17 mouse cellular contexts compared by ENCODE assay signal in genomic region chr9:60504378-60505285, GRCm38 (mm10). TPM values are rescaled to one million over a fixed set of nuclear protein-coding genes. Genes with fewer than 3 reads are reported as not detected.
DNase-seq lines count a peak whose midpoint lies in the region; ATAC-seq and TF ChIP-seq lines count a peak whose summit lies in the region.
"Had no signal": no experiment of that assay in that cellular context is flagged by ENCODE, and none has a peak within 500 bp of the region (broad histone marks: within the 10 kb centered on the region; RNA-seq: fewer than 3 reads in every experiment).

No protein-coding gene starts in this region.

- no peak overlapping the region for H3K9ac ChIP-seq in intestine, embryonic 15.5 days
- no peak overlapping the region for H3K9ac ChIP-seq in intestine, postnatal 0 days (ENCODE audit: low read depth, low read length)
- H3K9ac ChIP-seq: limb, embryonic 12.5 days; liver, embryonic 14.5 days; neural tube, embryonic 12.5 days had no signal

- peak; percentile 41 for DNase-seq in 416B (ENCODE audit: low read depth)
- peak; percentile 68 for DNase-seq in adrenal gland, postnatal 14 days
- peak; percentile 54 for DNase-seq in heart, postnatal 4 days
- no peak for DNase-seq in embryo, embryonic 11 days
- DNase-seq in midbrain, embryonic 10.5 days (ENCODE audit: low spot score) = no peak
- DNase-seq: cerebellum, adult 9-10 months; gastrocnemius, postnatal 14 days; kidney, postnatal 10 days; right cerebral cortex, postnatal 25 days had no signal

- TF ChIP-seq CTCF in intestine, postnatal 0 days (IDR thresholded peaks at IDR 0.05; ENCODE audit: low read depth) = no peak

- no peaks in the 10 kb centered on the region for H3K9me3 ChIP-seq in intestine, embryonic 15.5 days
- no peaks in the 10 kb centered on the region for H3K9me3 ChIP-seq in intestine, postnatal 0 days (ENCODE audit: control insufficient read depth)
- no peaks in the 10 kb centered on the region for H3K9me3 ChIP-seq in midbrain, embryonic 10.5 days (replicated peaks)
- H3K9me3 ChIP-seq: limb, embryonic 12.5 days; neural tube, embryonic 12.5 days had no signal

- no peaks in the 10 kb centered on the region for H3K27me3 ChIP-seq in intestine, embryonic 15.5 days (replicated peaks)
- no peaks in the 10 kb centered on the region for H3K27me3 ChIP-seq in intestine, postnatal 0 days (replicated peaks; ENCODE audit: control insufficient read depth, insufficient read depth, low read length)
- peaks cover 52% of the 10 kb centered on the region for H3K27me3 ChIP-seq in midbrain, embryonic 10.5 days (ENCODE audit: low read depth, poor library complexity, severe bottlenecking)
- H3K27me3 ChIP-seq: neural tube, embryonic 12.5 days; Patski had no signal

- WGBS in intestine, embryonic 15.5 days = 53% methylated on average over 14 of the region's 14 CpGs
- WGBS in intestine, postnatal 0 days = 42% methylated on average over 14 of the region's 14 CpGs
- 78% methylated on average over 14 of the region's 14 CpGs for WGBS in midbrain, embryonic 10.5 days

- H3K4me2 ChIP-seq in intestine, embryonic 15.5 days (replicated peaks) = no peak overlapping the region
- no peak overlapping the region for H3K4me2 ChIP-seq in intestine, postnatal 0 days (replicated peaks; ENCODE audit: low read depth)
- H3K4me2 ChIP-seq: limb, embryonic 12.5 days; neural tube, embryonic 12.5 days had no signal

- no peak overlapping the region for H3K4me3 ChIP-seq in intestine, embryonic 15.5 days (replicated peaks)
- no peak overlapping the region for H3K4me3 ChIP-seq in intestine, postnatal 0 days (ENCODE audit: low read depth, low read length)
- no peak overlapping the region for H3K4me3 ChIP-seq in midbrain, embryonic 10.5 days
- H3K4me3 ChIP-seq: left cerebral cortex, adult 2 months; limb, embryonic 12.5 days; neural tube, embryonic 12.5 days had no signal

- H3K27ac ChIP-seq in intestine, embryonic 15.5 days = 0 out of 2 replicates have a peak overlapping the region, but pooled peaks have one; percentile 13
- H3K27ac ChIP-seq in intestine, postnatal 0 days (ENCODE audit: low read depth, low read length) = no peak overlapping the region
- no peak overlapping the region; the same call in 1 of the 2 replicates for H3K27ac ChIP-seq in midbrain, embryonic 10.5 days (replicated peaks)
- H3K27ac ChIP-seq: left cerebral cortex, adult 2 months; limb, embryonic 12.5 days; liver, embryonic 14.5 days; macrophage; neural tube, embryonic 12.5 days had no signal

- ATAC-seq in intestine, embryonic 15.5 days = no peak
- no peak for ATAC-seq in intestine, postnatal 0 days
- ATAC-seq: Patski had no signal

- H3K4me1 ChIP-seq in intestine, embryonic 15.5 days (replicated peaks) = peaks cover 18% of the 10 kb centered on the region
- peaks cover 11% of the 10 kb centered on the region for H3K4me1 ChIP-seq in intestine, postnatal 0 days (replicated peaks; ENCODE audit: control insufficient read depth, insufficient read depth, low read length)
- peaks cover 48% of the 10 kb centered on the region for H3K4me1 ChIP-seq in midbrain, embryonic 10.5 days

- no peaks in the 10 kb centered on the region for H3K36me3 ChIP-seq in intestine, embryonic 15.5 days
- no peaks in the 10 kb centered on the region for H3K36me3 ChIP-seq in intestine, postnatal 0 days (ENCODE audit: control insufficient read depth, insufficient read depth)
- H3K36me3 ChIP-seq in midbrain, embryonic 10.5 days = no peaks in the 10 kb centered on the region
- H3K36me3 ChIP-seq: limb, embryonic 12.5 days; neural tube, embryonic 12.5 days had no signal

RNA-seq across cellular contexts. Expression of gene Thsd4, which starts 17.2 kb away (rescaled TPM):
- 23.2 and 25.8 TPM in 2 replicates for polyA plus RNA-seq in intestine, embryonic 15.5 days (2015; fragmentation: Nextera tagmentation; extraction: Ambion mirVana)
- polyA plus RNA-seq in intestine, postnatal 0 days (2015; fragmentation: Nextera tagmentation; extraction: Ambion mirVana) = 11.4 and 13.6 TPM in 2 replicates
- total RNA-seq in adrenal gland, postnatal 14 days (2021) = 7.7 and 11.2 TPM in 2 replicates
- 10 to 100 TPM; 21.7 to 24.1 TPM for total RNA-seq in heart, postnatal 4 days (2021)
- polyA plus RNA-seq in midbrain, embryonic 10.5 days (2016; fragmentation: Nextera tagmentation; extraction: Ambion mirVana) = 4.1 and 9.6 TPM in 2 replicates
- polyA plus RNA-seq: macrophage had no signal

Comparison
In these comparisons a context has a peak if more than half of its experiments do, and no peak if none do; other contexts are left out.
1. DNase-seq: peak in 416B (single experiment), adrenal gland, postnatal 14 days (single experiment) and heart, postnatal 4 days (single experiment); none in embryo, embryonic 11 days (single experiment) and midbrain, embryonic 10.5 days (single experiment).